Mouse (Mus musculus) kidney, embryonic 16.5 days (tissue): Measurements from ENCODE around the gene Slc22a15. TPM values are rescaled to one million over a fixed set of nuclear protein-coding genes. Genes with fewer than 3 reads are reported as not detected.

Experiments used
- ATAC-seq: fragments of 200-750 bp; cut with Nextera tagmentation; 2 replicates; pipeline ENCODE4 v1.8.0; 2017; ENCODE audit warnings: moderate TSS enrichment; ENCODE audit not compliant: low FRiP score, low TSS enrichment
- H3K27ac ChIP-seq: fragments of 300-500 bp; sonication (generic); 2 replicates; pipeline ENCODE4 v1.5.1; 2014; ENCODE audit warnings: low read length
- H3K27me3 ChIP-seq: fragments of 300-500 bp; sonication (generic); 2 replicates; pipeline ENCODE4 v1.6.1; 2014; ENCODE audit warnings: low read length, control low read depth, mixed read lengths; ENCODE audit not compliant: insufficient read depth
- H3K36me3 ChIP-seq: fragments of 300-500 bp; sonication (generic); 2 replicates; pipeline ENCODE4 v1.6.1; 2014; ENCODE audit warnings: low read length, control low read depth, mixed read lengths; ENCODE audit not compliant: insufficient read depth
- H3K4me1 ChIP-seq: fragments of 300-500 bp; sonication (generic); 2 replicates; pipeline ENCODE4 v1.6.1; 2014; ENCODE audit warnings: low read length, control low read depth, mixed read lengths; ENCODE audit not compliant: insufficient read depth
- H3K4me2 ChIP-seq: fragments of 300-500 bp; sonication (generic); replicated peaks from 2 replicates; pipeline ENCODE4 v1.6.1; 2014; ENCODE audit warnings: low read depth, low read length
- H3K4me3 ChIP-seq: fragments of 300-500 bp; sonication (generic); 2 replicates; pipeline ENCODE4 v1.5.1; 2014; ENCODE audit warnings: mild to moderate bottlenecking, low read length
- H3K9ac ChIP-seq: fragments of 300-500 bp; sonication (generic); replicated peaks from 2 replicates; pipeline ENCODE4 v1.6.1; 2014; ENCODE audit warnings: low read length
- H3K9me3 ChIP-seq: fragments of 300-500 bp; sonication (generic); 2 replicates; pipeline ENCODE4 v1.6.1; 2016; ENCODE audit warnings: low read length, control low read depth
- WGBS: fragments of 180-500 bp; shearing (Covaris S2); extraction: QIAGEN DNeasy Blood & Tissue Kit; methylation state at CpG from one replicate; pipeline ENCODE4 v1.1.7; 2014; 5-methylcytosine and 5-hydroxymethylcytosine counted together
- polyA plus RNA-seq: library from polyadenylated mRNA; unstranded; fragments of >200 nt; fragmentation: Nextera tagmentation; extraction: Ambion mirVana; gene quantifications from 2 replicates; pipeline ENCODE4 v1.2.1, GENCODE M21; 2015

Slc22a15 gene
- polyA plus RNA-seq, 1 experiment from 2014 or later: 3.0 TPM

DNA sequence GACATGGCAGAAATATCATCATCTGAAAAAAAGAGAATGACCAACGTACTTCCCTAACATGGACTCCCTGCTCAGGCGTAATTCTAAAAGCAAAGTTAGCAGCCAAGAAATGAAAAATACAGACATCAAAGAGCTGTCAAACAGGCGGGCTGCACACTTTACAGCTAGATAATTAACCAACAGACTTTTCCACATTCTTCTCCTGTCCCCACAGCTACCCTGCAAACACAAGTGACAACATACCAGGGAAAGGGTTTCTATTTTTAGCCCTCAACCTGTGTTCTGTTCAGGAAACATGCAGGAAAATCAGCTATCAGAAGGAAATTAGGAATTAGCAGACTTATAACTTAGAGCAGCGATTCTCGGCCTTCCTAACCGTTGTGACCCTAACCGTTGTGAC lies 21.9 kb downstream of the Slc22a15 start:
- Histone ChIP-seq H3K27me3 (no peaks in the 10 kb centered on the region), H3K9me3 (no peaks in the 10 kb centered on the region), H3K4me2 (no peak overlapping the region), H3K9ac (no peak overlapping the region), H3K27ac (no peak overlapping the region), H3K36me3 (no peaks in the 10 kb centered on the region), H3K4me3 (no peak overlapping the region), H3K4me1 (peaks cover 7% of the 10 kb centered on the region)
- 39% methylated on average over 7 of the region's 7 CpGs for WGBS
- ATAC-seq: no peak

DNA sequence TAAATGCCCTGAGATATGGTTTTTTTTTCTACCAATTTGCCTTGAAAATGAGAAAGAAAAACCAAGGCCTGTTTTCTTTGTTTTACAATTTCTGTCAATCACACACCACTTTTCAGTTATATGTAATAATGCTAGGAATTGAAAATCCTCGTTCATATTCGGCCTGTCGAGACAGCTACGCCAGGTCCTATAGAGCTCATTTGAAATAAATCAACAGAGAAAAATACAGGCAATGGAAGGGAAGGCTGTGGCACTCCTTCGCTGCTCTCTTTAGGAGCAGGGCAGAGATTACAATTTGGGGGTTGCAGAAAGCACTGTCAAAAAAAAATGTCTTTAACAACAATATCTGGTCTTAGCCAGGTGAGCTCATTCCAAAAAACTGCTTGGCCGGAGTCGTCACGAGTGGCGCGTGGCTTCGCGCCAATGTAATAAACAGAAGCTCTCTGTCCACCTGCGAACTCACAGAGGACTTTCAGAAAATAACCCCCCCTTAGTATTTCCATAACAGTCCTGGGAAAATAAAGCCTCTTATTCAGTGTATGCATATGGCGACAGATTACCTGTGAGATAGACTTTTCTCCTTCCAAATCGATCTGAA lies 26.8 kb downstream of the Slc22a15 start:
- H3K4me2 ChIP-seq: no peak overlapping the region

DNA sequence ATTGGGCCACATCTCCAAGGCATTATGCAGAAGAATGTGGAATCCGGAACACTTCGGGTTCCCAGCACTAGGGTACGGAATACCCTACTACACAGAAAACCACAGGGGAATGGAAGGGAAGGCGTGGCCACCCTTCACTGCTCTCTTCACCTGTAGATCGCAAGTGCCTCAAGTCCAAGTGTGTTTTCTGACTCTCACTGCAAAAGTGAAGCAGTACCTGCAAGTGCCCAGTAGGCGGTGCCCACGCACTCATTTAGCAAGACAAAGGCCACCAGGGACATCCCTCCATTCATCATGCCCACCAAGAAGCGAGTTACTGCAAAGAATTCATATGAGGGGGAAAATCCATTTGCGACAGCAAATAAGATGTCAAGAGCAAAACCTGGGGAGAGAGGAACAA lies 27.4 kb downstream of the Slc22a15 start:
- 26% methylated on average over 9 of the region's 9 CpGs for WGBS
- Histone ChIP-seq H3K36me3 (no peaks in the 10 kb centered on the region), H3K27me3 (no peaks in the 10 kb centered on the region), H3K9ac (no peak overlapping the region), H3K4me2 (no peak overlapping the region), H3K4me3 (no peak overlapping the region), H3K9me3 (no peaks in the 10 kb centered on the region), H3K4me1 (no peaks in the 10 kb centered on the region), H3K27ac (no peak overlapping the region)
- no peak for ATAC-seq

More for the DNA sequence above, 26.8 kb downstream of the Slc22a15 start:
- Histone ChIP-seq H3K27me3 (no peaks in the 10 kb centered on the region), H3K4me3 (no peak overlapping the region), H3K9ac (no peak overlapping the region), H3K36me3 (no peaks in the 10 kb centered on the region), H3K4me1 (peaks cover 3% of the 10 kb centered on the region), H3K27ac (no peak overlapping the region), H3K9me3 (no peaks in the 10 kb centered on the region)
- 90% methylated on average over 15 of the region's 15 CpGs for WGBS
- no peak for ATAC-seq

- ATAC-seq: no peak
Observed at GRCm38 (mm10) chr3:101895376-101895910, 28.8 kb downstream of the Slc22a15 start.

DNA sequence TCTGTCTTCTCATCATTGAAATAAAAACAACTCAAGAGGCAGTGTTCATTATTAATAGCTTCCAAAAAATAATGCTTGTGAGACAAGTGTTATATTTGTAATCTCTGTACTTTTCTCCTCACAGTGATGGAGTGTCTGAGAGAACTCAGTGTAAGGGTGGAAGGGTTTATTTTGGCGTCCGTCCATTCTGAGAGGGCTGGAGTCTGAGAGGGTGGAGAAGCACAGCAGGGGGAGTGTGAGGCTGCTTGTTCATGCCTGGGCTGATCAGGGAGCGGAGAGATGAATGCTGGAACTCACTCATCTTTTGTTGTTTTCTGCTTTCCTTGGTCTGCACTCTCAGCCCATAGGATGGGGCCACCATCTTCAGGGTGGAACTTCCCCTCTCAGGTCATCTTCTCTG lies 38.7 kb downstream of the Slc22a15 start:
- no peaks in the 10 kb centered on the region; the same call in 1 of the 2 replicates for H3K4me1 ChIP-seq
- no peak overlapping the region for H3K27ac ChIP-seq
- no peak overlapping the region for H3K4me2 ChIP-seq
- no peak overlapping the region for H3K9ac ChIP-seq
- no peak overlapping the region for H3K4me3 ChIP-seq
- H3K27me3 ChIP-seq: no peaks in the 10 kb centered on the region
- 32% methylated on average over 3 of the region's 3 CpGs for WGBS
- no peaks in the 10 kb centered on the region for H3K9me3 ChIP-seq
- peak; percentile 89; the same call in 1 of the 2 replicates for ATAC-seq
- H3K36me3 ChIP-seq: no peaks in the 10 kb centered on the region

More at GRCm38 (mm10) chr3:101895376-101895910, 28.8 kb downstream of the Slc22a15 start:
- Histone ChIP-seq H3K9ac (no peak overlapping the region), H3K36me3 (no peaks in the 10 kb centered on the region), H3K4me1 (no peaks in the 10 kb centered on the region), H3K9me3 (no peaks in the 10 kb centered on the region), H3K4me3 (no peak overlapping the region), H3K4me2 (no peak overlapping the region), H3K27ac (no peak overlapping the region), H3K27me3 (no peaks in the 10 kb centered on the region)
- WGBS: 78% methylated on average over 7 of the region's 7 CpGs

- Histone ChIP-seq H3K27ac (no peak overlapping the region), H3K4me3 (no peak overlapping the region), H3K9me3 (no peaks in the 10 kb centered on the region), H3K4me2 (no peak overlapping the region), H3K27me3 (no peaks in the 10 kb centered on the region), H3K9ac (no peak overlapping the region), H3K4me1 (no peaks in the 10 kb centered on the region; the same call in 1 of the 2 replicates), H3K36me3 (no peaks in the 10 kb centered on the region)
- WGBS: 52% methylated on average over 4 of the region's 4 CpGs
- ATAC-seq: no peak
Observed at GRCm38 (mm10) chr3:101885041-101885440, 39.2 kb downstream of the Slc22a15 start.

GRCm38 (mm10) chr3:101883902-101884301 lies 40.4 kb downstream of the Slc22a15 start:
- no peaks in the 10 kb centered on the region for H3K27me3 ChIP-seq

DNA sequence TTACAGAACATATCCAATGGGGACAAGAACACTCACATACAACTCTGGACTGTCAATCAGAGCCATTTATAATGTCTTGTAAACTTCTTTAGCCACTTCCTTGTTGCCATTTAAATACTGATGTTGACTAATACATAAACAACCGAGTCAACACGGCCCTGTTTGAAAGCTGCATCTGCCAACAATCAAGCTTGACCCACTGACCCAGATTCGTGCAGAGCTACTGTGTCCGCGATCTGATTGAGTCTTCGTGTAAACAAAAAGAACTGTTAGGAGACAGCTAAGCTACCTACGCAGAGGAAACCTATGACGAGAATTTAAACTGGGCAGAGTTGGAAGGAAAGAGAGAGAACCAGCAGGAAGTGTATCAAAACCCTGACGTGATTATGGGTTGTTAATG lies 42.5 kb downstream of the Slc22a15 start:
- H3K4me1 ChIP-seq: peaks cover 14% of the 10 kb centered on the region
- no peak overlapping the region for H3K4me3 ChIP-seq
- no peak for ATAC-seq
- H3K9me3 ChIP-seq: no peaks in the 10 kb centered on the region
- 68% methylated on average over 9 of the region's 9 CpGs for WGBS
- H3K27ac ChIP-seq: no peak overlapping the region
- H3K36me3 ChIP-seq: 0 out of 2 replicates have a peak, but pooled peaks cover 3% of the 10 kb centered on the region
- H3K4me2 ChIP-seq: no peak overlapping the region
- H3K9ac ChIP-seq: no peak overlapping the region
- no peaks in the 10 kb centered on the region for H3K27me3 ChIP-seq

More at GRCm38 (mm10) chr3:101883902-101884301, 40.4 kb downstream of the Slc22a15 start:
- no peak overlapping the region for H3K4me3 ChIP-seq
- no peak overlapping the region for H3K4me2 ChIP-seq
- no peaks in the 10 kb centered on the region for H3K9me3 ChIP-seq
- no peak overlapping the region for H3K27ac ChIP-seq
- H3K9ac ChIP-seq: no peak overlapping the region
- no peak for ATAC-seq
- 62% methylated on average over 3 of the region's 3 CpGs for WGBS
- H3K4me1 ChIP-seq: no peaks in the 10 kb centered on the region; the same call in 1 of the 2 replicates
- H3K36me3 ChIP-seq: 0 out of 2 replicates have a peak, but pooled peaks cover 3% of the 10 kb centered on the region

- H3K9me3 ChIP-seq: no peaks in the 10 kb centered on the region
- H3K27ac ChIP-seq: no peak overlapping the region
- no peak overlapping the region for H3K4me2 ChIP-seq
- WGBS: 59% methylated on average over 6 of the region's 6 CpGs
- H3K36me3 ChIP-seq: 0 out of 2 replicates have a peak, but pooled peaks cover 3% of the 10 kb centered on the region
- H3K4me3 ChIP-seq: no peak overlapping the region
- H3K9ac ChIP-seq: no peak overlapping the region
- ATAC-seq: no peak
- no peaks in the 10 kb centered on the region for H3K27me3 ChIP-seq
- H3K4me1 ChIP-seq: peaks cover 17% of the 10 kb centered on the region
Observed at GRCm38 (mm10) chr3:101880818-101881217, 43.4 kb downstream of the Slc22a15 start.

DNA sequence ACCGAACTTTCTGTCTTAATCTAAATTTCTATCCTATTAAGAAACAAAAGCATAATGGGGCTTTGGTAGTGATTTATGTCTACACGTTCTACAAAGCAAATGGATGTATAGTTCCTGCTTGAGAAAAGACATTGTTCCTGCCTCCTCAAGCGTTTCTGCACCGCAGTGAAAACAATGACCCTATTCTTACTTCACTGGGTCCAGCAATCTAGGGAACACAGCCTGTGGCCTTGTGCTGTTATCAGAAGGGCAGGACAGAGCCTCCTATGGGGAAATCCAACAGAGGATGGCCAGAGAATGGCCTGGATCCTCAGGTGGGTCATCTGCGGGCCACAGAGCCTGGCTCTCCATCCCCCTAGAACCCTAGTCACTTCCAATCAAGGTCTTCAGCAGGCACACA lies 46.1 kb downstream of the Slc22a15 start:
- ATAC-seq: no peak
- Histone ChIP-seq H3K4me2 (no peak overlapping the region), H3K27me3 (no peaks in the 10 kb centered on the region), H3K4me3 (no peak overlapping the region), H3K9ac (no peak overlapping the region), H3K9me3 (no peaks in the 10 kb centered on the region), H3K4me1 (peaks cover 17% of the 10 kb centered on the region), H3K36me3 (0 out of 2 replicates have a peak, but pooled peaks cover 3% of the 10 kb centered on the region), H3K27ac (0 out of 2 replicates have a peak overlapping the region, but pooled peaks have one; percentile 26)
- WGBS: 58% methylated on average over 5 of the region's 5 CpGs
